Mouse (Mus musculus) right cerebral cortex, postnatal 14 days (tissue): ENCODE measurements around the gene Ccr5.

Source experiments
- DNase-seq: peaks from one replicate; pipeline ENCODE4 v3.0.0; 2022

The Ccr5 gene

DNA sequence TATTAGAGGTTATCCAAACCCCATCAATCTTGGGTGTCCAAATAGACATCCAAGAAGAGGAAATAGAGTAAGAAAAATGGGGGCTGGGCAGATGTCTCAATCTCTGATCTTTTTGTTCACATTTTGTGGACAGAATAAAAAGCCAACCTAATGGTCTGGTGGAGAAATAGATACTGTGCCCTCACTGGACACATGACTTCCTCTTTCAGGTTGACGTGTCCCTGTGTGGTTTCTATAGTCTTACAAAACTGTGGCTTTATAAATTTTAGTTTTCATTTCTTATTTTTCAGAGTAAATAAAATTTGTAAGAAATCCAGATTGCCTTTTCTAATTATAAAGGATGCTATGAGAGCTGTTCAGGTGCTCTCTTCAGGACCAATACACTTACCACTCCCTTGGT lies 22.3 kb downstream of the Ccr5 start:
- no peak for DNase-seq

GRCm38 (mm10) chr9:124146307-124146706 lies 25.0 kb downstream of the Ccr5 start:
- no peak for DNase-seq
